Mouse (Mus musculus) lung, postnatal 0 days (tissue): ENCODE results near the gene Oxa1l.

ENCODE experiments used
- CTCF ChIP-seq: IDR thresholded peaks from 2 replicates; pipeline ENCODE4 v1.5.1; 2016; ENCODE audit warnings: antibody characterized with exemption, mild to moderate bottlenecking
- EP300 ChIP-seq: IDR thresholded peaks from 2 replicates; pipeline ENCODE4 v1.6.1; 2016; ENCODE audit warnings: antibody characterized with exemption, mild to moderate bottlenecking, control low read depth

DNA sequence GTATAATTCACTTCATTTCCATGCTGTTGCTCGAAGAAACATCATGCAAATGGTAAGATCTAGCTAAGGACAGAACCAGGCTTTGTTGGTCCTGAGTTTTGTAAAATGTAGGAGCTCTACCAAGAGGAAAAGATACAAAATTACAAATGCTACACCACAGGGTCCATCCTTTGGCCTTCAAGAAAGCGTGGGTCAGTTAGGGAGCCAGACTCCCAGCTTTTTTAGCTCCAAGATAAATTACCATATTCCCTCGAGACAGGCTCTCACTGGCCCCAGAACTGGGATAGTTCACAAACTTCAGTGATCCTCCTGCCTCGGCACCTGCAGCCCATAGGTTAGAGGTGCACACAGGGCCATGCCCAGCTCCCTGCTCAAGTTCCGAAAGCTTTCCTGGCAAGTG lies 36.1 kb upstream of the Oxa1l start:
- TF ChIP-seq CTCF: no peak
- no peak for TF ChIP-seq EP300
